Mouse (Mus musculus) 416B (cell line): ENCODE measurements around the gene Slc43a1.

Source experiments
- DNase-seq: peaks from one replicate; pipeline ENCODE4 v3.0.0; 2011; ENCODE audit warnings: low read depth

Slc43a1 gene

GRCm38 (mm10) chr2:84868521-84868943, 29.9 kb downstream of the Slc43a1 start:
- peak; percentile 81 for DNase-seq

GRCm38 (mm10) chr2:84868977-84869376, 30.3 kb downstream of the Slc43a1 start:
- DNase-seq = peak; percentile 45

DNA sequence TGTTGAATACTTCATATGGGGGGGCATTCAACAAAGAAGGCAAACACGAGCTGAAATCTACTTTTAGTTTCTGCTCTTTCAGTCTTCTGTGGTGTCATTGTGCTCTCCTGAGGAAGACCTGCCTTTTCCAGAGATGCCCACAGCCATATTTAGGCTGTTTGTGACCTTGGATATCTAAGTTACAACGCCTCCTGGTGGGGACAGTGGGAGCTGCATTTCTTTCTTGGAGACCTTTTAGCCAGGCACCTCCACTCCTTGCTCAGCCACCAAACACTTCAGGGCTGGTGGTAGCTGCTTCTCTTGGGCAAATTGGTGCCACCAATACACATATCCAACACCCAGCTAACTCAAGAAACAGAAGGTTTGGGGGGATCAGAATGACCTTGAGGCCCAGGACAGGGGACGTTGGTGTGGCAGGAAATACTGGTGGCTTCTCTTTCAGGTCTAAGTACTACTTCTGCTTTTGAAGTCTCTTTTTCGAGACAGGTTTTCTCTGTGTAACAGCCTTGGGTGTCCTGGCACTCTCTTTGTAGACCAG, 32.0 kb downstream of the Slc43a1 start:
- DNase-seq = peak; percentile 62

GRCm38 (mm10) chr2:84872105-84872716, 33.6 kb downstream of the Slc43a1 start:
- no peak for DNase-seq

DNA sequence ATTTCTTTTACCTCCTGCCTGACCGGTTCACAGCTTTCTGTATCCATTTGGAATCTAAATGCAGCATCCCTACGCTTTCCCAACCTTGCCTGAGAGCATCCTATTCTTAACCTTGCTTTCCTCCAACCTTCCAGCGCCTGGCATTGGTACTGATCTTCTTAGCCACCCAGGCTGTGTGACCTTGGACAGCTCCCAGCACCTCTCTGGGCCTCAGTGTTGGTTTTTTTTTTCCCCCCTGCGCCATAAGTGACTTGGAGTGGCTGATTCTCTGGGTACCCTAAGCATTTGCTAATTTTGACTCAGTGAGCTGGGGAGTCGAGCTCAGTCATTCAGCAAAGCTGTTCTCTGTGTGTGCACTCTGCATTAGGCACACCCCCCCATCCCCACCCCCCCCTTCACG, 37.2 kb downstream of the Slc43a1 start:
- no peak for DNase-seq

DNA sequence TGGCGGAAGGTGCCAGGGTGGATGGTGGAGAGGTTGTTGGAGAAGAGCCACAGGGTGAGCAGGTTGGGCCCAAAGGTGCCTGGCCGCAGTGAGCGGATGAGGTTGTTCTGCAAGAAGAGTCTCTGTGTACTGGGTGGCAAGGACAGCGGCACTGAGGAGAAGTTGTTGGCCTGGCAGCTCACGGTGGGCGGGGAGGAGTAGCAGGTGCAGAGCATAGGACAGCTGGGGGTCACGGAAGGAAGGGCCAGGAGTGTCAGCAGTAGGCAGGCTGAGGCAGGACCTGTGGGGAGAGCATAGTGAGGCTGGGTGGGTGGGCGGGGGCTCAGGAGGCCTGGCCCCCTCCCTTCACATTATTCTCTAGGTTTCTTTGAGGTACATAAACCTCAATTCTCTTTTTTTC, 41.9 kb downstream of the Slc43a1 start:
- no peak for DNase-seq

- DNase-seq = no peak
Observed at GRCm38 (mm10) chr2:84882606-84883005, 44.0 kb downstream of the Slc43a1 start.

- no peak for DNase-seq
Observed at GRCm38 (mm10) chr2:84883084-84883483, 44.4 kb downstream of the Slc43a1 start.

GRCm38 (mm10) chr2:84883530-84883929, 44.9 kb downstream of the Slc43a1 start:
- DNase-seq = no peak

DNA sequence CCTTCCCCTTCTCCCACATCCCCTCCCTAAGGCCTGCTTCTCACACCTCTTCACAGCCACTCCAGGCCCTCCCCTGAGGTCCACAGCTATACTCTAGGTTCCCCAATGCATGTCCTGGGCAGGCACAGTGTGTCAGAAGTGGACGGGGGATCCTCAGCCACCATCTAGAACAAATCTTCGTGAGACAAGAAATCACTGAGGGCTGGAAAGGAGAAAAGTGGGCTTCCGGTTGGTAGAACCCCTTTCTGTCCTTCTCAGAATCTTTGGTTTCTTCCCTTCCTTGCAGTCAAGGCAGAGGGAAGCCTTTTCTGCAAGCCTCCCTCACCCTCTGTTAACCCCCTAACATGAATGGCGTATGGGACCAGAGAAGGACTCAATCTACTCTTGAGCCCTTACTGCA, 45.3 kb downstream of the Slc43a1 start:
- DNase-seq = no peak

DNA sequence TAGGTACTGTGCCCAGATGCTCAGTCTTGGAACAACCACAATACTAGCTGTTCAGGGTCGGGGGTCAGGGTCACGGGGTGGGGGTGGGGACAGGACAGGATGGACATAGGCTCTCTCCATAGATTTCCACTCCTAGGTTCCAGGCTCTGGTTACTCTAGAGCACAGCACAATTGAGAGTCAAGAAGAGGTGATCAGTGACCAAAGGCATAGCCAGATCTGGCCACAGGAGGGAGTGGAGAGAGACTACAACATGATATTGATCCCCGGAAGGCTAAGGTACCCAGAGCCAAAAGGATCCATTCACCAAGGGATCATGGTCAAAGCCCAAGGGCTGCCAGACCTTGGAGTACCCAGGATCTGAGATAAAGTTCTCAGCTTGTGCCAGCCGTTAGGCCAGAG, 46.0 kb downstream of the Slc43a1 start:
- DNase-seq = no peak

GRCm38 (mm10) chr2:84885084-84886055, 46.7 kb downstream of the Slc43a1 start:
- DNase-seq = no peak

DNA sequence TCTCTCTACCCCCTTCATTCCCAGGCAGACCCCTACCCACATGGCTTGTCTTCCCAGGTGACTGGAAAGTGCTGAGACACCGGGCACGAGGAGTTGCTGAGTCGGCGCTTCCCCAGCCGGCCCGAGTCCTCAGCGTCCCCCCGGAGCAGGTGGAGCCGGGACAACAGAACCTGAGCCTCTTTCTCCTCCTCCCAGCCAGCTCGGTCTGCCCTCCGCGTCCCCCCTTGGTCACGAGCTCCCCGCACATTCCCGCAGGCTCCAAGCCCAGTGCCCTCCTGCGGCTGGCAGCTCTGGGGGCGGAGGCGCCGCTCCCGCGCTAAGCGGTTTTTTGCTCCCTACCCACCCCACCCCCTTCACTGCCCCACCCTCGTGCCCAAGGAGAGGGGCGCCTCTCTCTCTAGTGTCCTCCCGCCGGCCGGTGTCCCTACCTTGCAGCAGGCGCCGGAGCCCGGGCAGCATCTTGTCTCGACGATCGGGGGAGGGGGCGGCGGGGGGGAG, 47.6 kb downstream of the Slc43a1 start, which contains the start of gene Rtn4rl2:
Gene Rtn4rl2, minus strand, starts transcription at position 477 of the 498 bp plus-strand sequence.
- DNase-seq = no peak

- no peak for DNase-seq
Observed at GRCm38 (mm10) chr2:84886821-84887281, 48.2 kb downstream of the Slc43a1 start.

- no peak for DNase-seq
Observed at GRCm38 (mm10) chr2:84887411-84888271, 49.0 kb downstream of the Slc43a1 start.

DNA sequence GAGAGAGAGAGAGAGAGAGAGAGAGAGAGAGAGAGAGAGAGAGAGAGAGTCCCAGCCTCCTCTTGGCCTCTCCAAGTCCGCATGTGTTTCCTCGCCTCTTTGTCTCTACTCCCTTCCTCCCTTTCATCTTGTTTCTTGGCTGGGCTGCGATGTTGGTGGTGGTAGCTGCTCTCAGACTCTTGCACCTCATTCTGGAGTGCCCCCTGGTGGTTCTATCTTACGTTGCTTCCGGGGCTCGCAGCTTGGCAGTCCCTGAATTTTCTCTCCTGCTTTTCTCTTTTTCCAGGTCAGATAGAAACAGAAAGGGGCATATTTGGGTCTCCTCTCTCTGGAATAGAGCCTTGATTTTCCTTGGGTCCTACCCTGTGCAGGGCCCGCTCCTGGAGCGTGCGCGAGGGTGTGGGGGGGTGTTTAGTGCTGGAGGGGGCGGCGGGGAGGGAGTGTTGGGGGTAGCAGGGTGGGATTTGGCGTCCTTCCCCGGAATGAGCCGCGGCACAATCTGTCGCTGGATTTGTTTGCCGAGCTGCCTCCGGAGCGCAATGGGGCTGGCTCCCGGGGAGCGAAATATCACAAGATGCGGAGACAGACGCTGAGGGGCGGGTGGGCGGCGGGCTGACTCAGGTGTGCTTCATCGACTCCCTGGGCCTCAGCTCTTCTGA, 50.1 kb downstream of the Slc43a1 start:
- DNase-seq = peak; percentile 67

GRCm38 (mm10) chr2:84889316-84890044, 50.8 kb downstream of the Slc43a1 start:
- DNase-seq = no peak

DNA sequence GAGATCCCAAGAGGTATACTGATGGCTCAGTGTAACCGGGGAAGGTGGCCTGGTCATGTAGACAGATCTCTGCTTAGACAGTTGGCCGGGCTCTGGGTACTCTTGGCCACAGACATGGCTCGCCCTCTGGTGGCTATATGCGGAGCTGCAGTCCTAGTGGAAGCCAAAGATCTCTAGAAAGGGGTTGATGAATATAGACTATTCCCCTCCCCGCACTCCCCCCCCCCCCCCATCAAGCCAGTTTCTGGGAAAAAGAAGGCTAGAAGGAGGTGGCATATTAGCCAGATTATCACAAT, 51.3 kb downstream of the Slc43a1 start:
- DNase-seq = peak; percentile 73

DNA sequence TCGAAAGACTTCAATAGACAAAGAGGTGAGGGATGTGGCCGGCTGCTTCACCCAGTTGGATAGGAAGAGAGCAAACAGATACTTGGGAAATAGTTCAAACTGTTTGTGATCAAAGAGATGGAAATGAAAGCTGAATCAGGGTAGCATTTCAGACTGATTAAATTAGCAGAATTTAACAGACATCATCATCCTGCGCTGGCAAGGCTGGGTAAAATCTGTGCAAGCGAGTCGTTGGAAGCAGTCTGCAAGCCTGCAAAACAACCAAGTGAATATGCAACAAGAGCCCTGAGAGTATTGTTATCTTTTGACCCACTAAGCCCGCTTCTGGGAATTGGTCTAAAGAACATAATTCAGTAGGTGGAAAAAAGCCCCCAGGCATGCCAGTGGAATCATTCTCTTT, 54.7 kb downstream of the Slc43a1 start:
- no peak for DNase-seq

DNA sequence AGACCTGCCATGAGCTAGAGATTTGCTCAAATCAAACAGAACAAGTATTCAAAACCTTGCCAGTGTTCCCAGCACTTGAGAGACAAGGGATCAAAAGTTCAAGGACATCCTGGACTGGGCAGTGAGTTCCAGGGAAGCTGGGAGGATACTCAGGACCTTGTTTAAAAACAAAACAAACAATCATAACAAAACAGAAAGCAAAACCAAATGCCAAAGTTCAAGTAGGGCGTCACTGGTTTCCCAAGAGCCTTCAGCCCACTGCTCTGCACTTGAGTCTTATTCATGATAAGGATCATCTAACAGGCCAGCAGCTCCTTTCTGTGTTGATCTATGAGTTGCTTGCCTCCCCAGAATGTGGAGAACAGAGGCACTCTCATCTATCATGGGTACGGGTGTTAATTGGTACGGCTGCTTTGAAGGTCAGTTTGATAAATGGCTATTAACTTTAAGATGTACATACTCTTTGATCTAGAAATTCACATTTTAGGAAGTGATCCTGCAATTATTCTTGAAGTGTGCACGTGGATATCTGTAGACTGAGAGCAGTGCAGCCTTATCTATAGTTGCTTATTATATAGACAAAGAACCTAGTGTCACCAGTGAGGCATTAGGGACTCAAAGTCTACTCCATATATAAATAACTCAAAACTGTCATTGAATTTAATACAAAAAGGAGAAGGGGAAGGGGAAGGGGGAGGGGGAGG, 57.0 kb downstream of the Slc43a1 start:
- peak; percentile 17 for DNase-seq
